Mouse (Mus musculus) MEL (cell line): ENCODE measurements around the gene Ctrc. TPM values are rescaled to one million over a fixed set of nuclear protein-coding genes. Genes with fewer than 3 reads are reported as not detected.

Source experiments
- DNase-seq: peaks from one replicate; pipeline ENCODE4 v3.0.0; 2011; ENCODE audit warnings: low read depth, low spot score
- H3K27ac ChIP-seq: 2 replicates; pipeline ENCODE4 v1.5.1; 2012; ENCODE audit warnings: low read depth, mild to moderate bottlenecking, control low read depth, low read length, moderate library complexity; ENCODE audit not compliant: control insufficient read depth
- H3K27me3 ChIP-seq, 2 experiments: fragments of 150-350 bp in 1 of 2; sonication (generic) in 1 of 2; 2 replicates each; pipeline ENCODE4 v1.6.1; 2012; ENCODE audit warnings: low read length in 2 of 2, mild to moderate bottlenecking in 2 of 2, improper control_type of control experiment in 1 of 2, moderate library complexity in 1 of 2; ENCODE audit not compliant: insufficient read depth in 2 of 2, control insufficient read depth in 1 of 2
- H3K36me3 ChIP-seq, 2 experiments: 2 replicates each; pipeline ENCODE4 v1.6.1; 2012 to 2014; ENCODE audit warnings: low read length in 2 of 2, improper control_type of control experiment in 1 of 2, inconsistent platforms in 1 of 2, mild to moderate bottlenecking in 1 of 2; ENCODE audit not compliant: insufficient read depth in 2 of 2, control insufficient read depth in 1 of 2
- H3K4me1 ChIP-seq, 2 experiments: fragments of 150-350 bp in 1 of 2; sonication (generic) in 1 of 2; 2 replicates each; pipeline ENCODE4 v1.6.1; 2012; ENCODE audit warnings: low read length in 2 of 2, improper control_type of control experiment in 1 of 2, mild to moderate bottlenecking in 1 of 2; ENCODE audit not compliant: insufficient read depth in 2 of 2, control insufficient read depth in 1 of 2
- H3K4me3 ChIP-seq, 2 experiments: fragments of 150-350 bp in 1 of 2; sonication (generic) in 1 of 2; 2 replicates each; pipeline ENCODE4 v1.5.1; 2012; ENCODE audit warnings: low read depth in 2 of 2, low read length in 2 of 2, mild to moderate bottlenecking in 2 of 2, moderate library complexity in 2 of 2, control low read depth in 1 of 2, improper control_type of control experiment in 1 of 2; ENCODE audit not compliant: control insufficient read depth in 1 of 2, insufficient read depth in 1 of 2
- H3K79me2 ChIP-seq: 2 replicates; pipeline ENCODE4 v1.6.1; 2012; ENCODE audit warnings: mild to moderate bottlenecking, low read length, moderate library complexity; ENCODE audit not compliant: control insufficient read depth, poor library complexity, insufficient read depth
- H3K9ac ChIP-seq: 2 replicates; pipeline ENCODE4 v1.6.1; 2012; ENCODE audit warnings: low read depth, mild to moderate bottlenecking, control low read depth, low read length, moderate library complexity; ENCODE audit not compliant: control insufficient read depth, poor library complexity, severe bottlenecking
- H3K9me3 ChIP-seq: fragments of 150-350 bp; sonication (generic); replicated peaks from 2 replicates; pipeline ENCODE4 v1.6.1; 2012; ENCODE audit warnings: mild to moderate bottlenecking, low read length, improper control_type of control experiment, moderate library complexity; ENCODE audit not compliant: insufficient read depth
- BHLHE40 ChIP-seq: IDR thresholded peaks from 2 replicates; pipeline ENCODE4 v1.6.1; 2012; ENCODE audit warnings: low read depth, mild to moderate bottlenecking, inconsistent platforms, low read length, improper control_type of control experiment, borderline replicate concordance
- CHD2 ChIP-seq: IDR thresholded peaks from 2 replicates; pipeline ENCODE4 v1.6.1; 2011; ENCODE audit warnings: low read length, improper control_type of control experiment
- CTCF ChIP-seq, 3 experiments: IDR thresholded peaks in 2 of 3; conservative IDR thresholded peaks in 1 of 3; 2 replicates each; pipeline ENCODE4 v1.5.1; 2011 to 2012; ENCODE audit warnings: low read length in 3 of 3, low read depth in 2 of 3, mild to moderate bottlenecking in 2 of 3, improper control_type of control experiment in 1 of 3, inconsistent platforms in 1 of 3, mixed read lengths in 1 of 3, moderate library complexity in 1 of 3; ENCODE audit not compliant: control insufficient read depth in 1 of 3, insufficient read depth in 1 of 3, poor library complexity in 1 of 3, severe bottlenecking in 1 of 3
- ELF1 ChIP-seq: IDR thresholded peaks from 2 replicates; pipeline ENCODE4 v1.6.1; 2014; ENCODE audit warnings: low read depth, mild to moderate bottlenecking, inconsistent platforms, low read length, improper control_type of control experiment, moderate library complexity
- GATA1 ChIP-seq: IDR thresholded peaks from 2 replicates; pipeline ENCODE4 v1.6.1; 2011; ENCODE audit warnings: low read depth, low read length, improper control_type of control experiment
- HCFC1 ChIP-seq: IDR thresholded peaks from 2 replicates; pipeline ENCODE4 v1.6.1; 2012; ENCODE audit warnings: low read depth, mild to moderate bottlenecking, inconsistent platforms, low read length, improper control_type of control experiment, moderate library complexity
- KAT2A ChIP-seq: conservative IDR thresholded peaks from 2 replicates; pipeline ENCODE4 v1.6.1; 2012; ENCODE audit warnings: low read depth, low read length, improper control_type of control experiment, inconsistent platforms
- MAFK ChIP-seq: IDR thresholded peaks from 2 replicates; pipeline ENCODE4 v1.6.1; 2011; ENCODE audit warnings: low read depth, mild to moderate bottlenecking, low read length, improper control_type of control experiment, borderline replicate concordance
- MAX ChIP-seq: IDR thresholded peaks from 2 replicates; pipeline ENCODE4 v1.6.1; 2011; ENCODE audit warnings: low read length, improper control_type of control experiment
- MEF2A ChIP-seq: IDR thresholded peaks from 2 replicates; pipeline ENCODE4 v1.6.1; 2014; ENCODE audit warnings: low read depth, mild to moderate bottlenecking, inconsistent platforms, low read length, improper control_type of control experiment; ENCODE audit not compliant: poor library complexity, insufficient replicate concordance, severe bottlenecking; ENCODE audit errors: extremely low read depth
- MXI1 ChIP-seq: IDR thresholded peaks from 2 replicates; pipeline ENCODE4 v1.6.1; 2011; ENCODE audit warnings: mild to moderate bottlenecking, low read depth, low read length, improper control_type of control experiment
- MYB ChIP-seq: IDR thresholded peaks from 2 replicates; pipeline ENCODE4 v1.6.1; 2011; ENCODE audit warnings: mild to moderate bottlenecking, low read depth, low read length, improper control_type of control experiment
- NRF1 ChIP-seq: IDR thresholded peaks from 2 replicates; pipeline ENCODE4 v1.6.1; 2014; ENCODE audit warnings: low read depth, mild to moderate bottlenecking, inconsistent platforms, low read length, improper control_type of control experiment, moderate library complexity; ENCODE audit not compliant: poor library complexity, insufficient read depth, severe bottlenecking
- POLR2A ChIP-seq, 2 experiments: IDR thresholded peaks; 2 replicates each; pipeline ENCODE4 v1.6.1; 2011 to 2012; ENCODE audit warnings: low read length in 2 of 2, mild to moderate bottlenecking in 2 of 2, control low read depth in 1 of 2, improper control_type of control experiment in 1 of 2, low read depth in 1 of 2, moderate library complexity in 1 of 2; ENCODE audit not compliant: control insufficient read depth in 1 of 2, insufficient read depth in 1 of 2, poor library complexity in 1 of 2
- POLR2AphosphoS5 ChIP-seq: IDR thresholded peaks from 2 replicates; pipeline ENCODE4 v1.6.1; 2012; ENCODE audit warnings: low read depth, borderline replicate concordance, mild to moderate bottlenecking, inconsistent platforms, low read length, moderate library complexity, mixed read lengths
- RCOR1 ChIP-seq: IDR thresholded peaks from 2 replicates; pipeline ENCODE4 v1.6.1; 2012; ENCODE audit warnings: low read depth, mild to moderate bottlenecking, inconsistent platforms, low read length, improper control_type of control experiment
- SIN3A ChIP-seq: IDR thresholded peaks from 2 replicates; pipeline ENCODE4 v1.6.1; 2012; ENCODE audit warnings: low read length, improper control_type of control experiment, inconsistent platforms
- SMC3 ChIP-seq: IDR thresholded peaks from 2 replicates; pipeline ENCODE4 v1.6.1; 2011; ENCODE audit warnings: low read depth, low read length, improper control_type of control experiment
- TBP ChIP-seq: IDR thresholded peaks from 2 replicates; pipeline ENCODE4 v1.8.0; 2011; ENCODE audit warnings: low read depth, low read length, improper control_type of control experiment
- TCF12 ChIP-seq: IDR thresholded peaks from 2 replicates; pipeline ENCODE4 v1.6.1; 2014; ENCODE audit warnings: low read depth, mild to moderate bottlenecking, inconsistent platforms, low read length, improper control_type of control experiment, moderate library complexity
- UBTF ChIP-seq: IDR thresholded peaks from 2 replicates; pipeline ENCODE4 v1.6.1; 2012; ENCODE audit warnings: low read depth, mild to moderate bottlenecking, inconsistent platforms, low read length, improper control_type of control experiment, moderate library complexity, borderline replicate concordance; ENCODE audit not compliant: insufficient read depth
- polyA plus RNA-seq, 2 experiments: library from polyadenylated mRNA; stranded (reverse) in 1 of 2; unstranded in 1 of 2; fragments of >175 nt in 1 of 2; fragments of >200 nt in 1 of 2; gene quantifications; 2 replicates each; pipeline versions ENCODE4 v1.2.1 to v1.2.4; 2012; ENCODE audit warnings: low replicate concordance in 2 of 2, low read depth in 1 of 2; ENCODE audit not compliant: insufficient read length in 2 of 2, insufficient read depth in 1 of 2, missing spikeins in 1 of 2
- total RNA-seq: library from RNA; depleted of rRNA; stranded (reverse); fragments of 300-350 nt; gene quantifications from 2 replicates; pipeline ENCODE4 v1.2.3, GENCODE M21; 2012

The Ctrc gene
- total and polyA plus RNA-seq, 3 experiments: not detected

- H3K4me1 ChIP-seq: peaks cover 0 to 2% of the 10 kb centered on the region in 2 experiments; a peak in 1 of 4 replicates
- H3K27me3 ChIP-seq: no peaks in the 10 kb centered on the region
- no peaks in the 10 kb centered on the region for H3K9me3 ChIP-seq
- H3K36me3 ChIP-seq: no peaks in the 10 kb centered on the region; a peak in 1 of 4 replicates
- H3K4me3 ChIP-seq: no peak overlapping the region
- DNase-seq: no peak
- no peak overlapping the region for H3K27ac ChIP-seq
- TF ChIP-seq NRF1 (no peak), ELF1 (no peak), MXI1 (no peak), SIN3A (no peak), SMC3 (no peak)
- H3K9ac ChIP-seq: no peak overlapping the region
- no peaks in the 10 kb centered on the region for H3K79me2 ChIP-seq
Observed at GRCm38 (mm10) chr4:141865006-141865405, 18.8 kb upstream of the Ctrc start.

GRCm38 (mm10) chr4:141864506-141864905 is 18.3 kb upstream of the Ctrc start:
- Histone ChIP-seq H3K4me1 (no peaks in the 10 kb centered on the region), H3K36me3 (no peaks in the 10 kb centered on the region; a peak in 1 of 4 replicates), H3K27ac (no peak overlapping the region), H3K4me3 (no peak overlapping the region), H3K27me3 (no peaks in the 10 kb centered on the region), H3K9me3 (no peaks in the 10 kb centered on the region), H3K79me2 (no peaks in the 10 kb centered on the region), H3K9ac (no peak overlapping the region)
- no peak for TF ChIP-seq TCF12
- TF ChIP-seq POLR2AphosphoS5: no peak
- TF ChIP-seq CHD2: no peak
- TF ChIP-seq KAT2A: no peak
- TF ChIP-seq BHLHE40: no peak
- no peak for TF ChIP-seq HCFC1
- no peak for TF ChIP-seq UBTF
- no peak for TF ChIP-seq MEF2A
- TF ChIP-seq POLR2A (IDR thresholded peaks at IDR 0.05; ENCODE audit: control insufficient read depth in 1 of 2, insufficient read depth in 1 of 2, low read depth in 1 of 2, low read length in 2 of 2, poor library complexity in 1 of 2): no peak
- no peak for TF ChIP-seq TBP
- no peak for TF ChIP-seq ELF1
- no peak for TF ChIP-seq MXI1
- TF ChIP-seq GATA1: no peak
- TF ChIP-seq MYB: no peak
- no peak for TF ChIP-seq MAFK
- TF ChIP-seq RCOR1: no peak
- TF ChIP-seq SMC3: no peak
- TF ChIP-seq MAX: no peak
- no peak for TF ChIP-seq CTCF (IDR thresholded peaks at IDR 0.05 in 2 of 3, conservative IDR thresholded peaks at IDR 0.05 in 1 of 3; ENCODE audit: control insufficient read depth in 1 of 3, insufficient read depth in 1 of 3, low read depth in 2 of 3, low read length in 3 of 3, poor library complexity in 1 of 3, severe bottlenecking in 1 of 3)
- DNase-seq: no peak
